Mouse (Mus musculus) cortical plate, adult 2 months (tissue): ENCODE data around the gene Zfp292.

Source experiments
- CTCF ChIP-seq: fragments of 200-500 bp; IDR thresholded peaks from 2 replicates; pipeline ENCODE4 v1.5.1; 2011; ENCODE audit warnings: mild to moderate bottlenecking, control low read depth, low read length; ENCODE audit not compliant: insufficient read depth; ENCODE audit errors: extremely low read depth
- POLR2A ChIP-seq: fragments of 200-500 bp; IDR thresholded peaks from 2 replicates; pipeline ENCODE4 v1.6.1; 2011; ENCODE audit warnings: mild to moderate bottlenecking, low read length, control low read depth; ENCODE audit not compliant: insufficient read depth; ENCODE audit errors: extremely low read depth

DNA sequence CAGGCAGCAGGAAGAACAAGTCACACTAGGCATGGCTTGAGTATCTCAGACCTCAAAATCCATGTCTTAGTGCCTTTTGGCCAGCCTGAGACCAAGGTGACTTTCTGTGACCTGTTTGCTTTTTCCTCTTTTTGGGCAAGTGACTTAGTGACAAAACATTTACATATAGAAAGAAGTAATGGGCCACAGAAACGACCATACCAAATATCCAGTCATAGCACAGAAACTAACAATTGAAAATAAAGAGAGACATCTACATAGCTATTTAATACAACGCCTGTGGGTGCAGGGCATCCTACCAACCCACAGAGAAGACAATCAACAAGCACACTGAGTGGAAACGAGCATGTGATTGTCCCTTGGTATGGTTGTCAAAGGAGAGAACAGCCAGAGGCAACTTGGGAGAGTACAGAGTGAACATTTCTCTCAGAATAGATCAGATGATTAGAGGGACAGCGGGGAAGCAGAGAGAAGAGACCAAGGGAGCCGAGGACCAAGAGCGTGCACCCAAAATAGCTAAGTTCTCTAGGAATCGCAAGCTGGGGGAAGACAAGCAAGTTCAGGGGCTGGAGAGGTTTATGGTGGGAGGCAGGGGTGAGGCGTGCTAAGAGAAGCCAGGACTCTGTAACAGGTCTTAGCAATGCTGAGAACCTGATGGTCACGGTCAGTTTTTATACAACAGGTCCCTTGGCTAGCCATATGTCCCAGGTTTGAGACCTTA lies 3.0 kb upstream of the Zfp292 start:
- no peak for TF ChIP-seq CTCF
- TF ChIP-seq POLR2A, result no peak
